Mouse (Mus musculus): Measurements from ENCODE around the gene Zfp385c.

- TF ChIP-seq CTCF (IDR thresholded peaks at IDR 0.05) (no peak), POLR2A (IDR thresholded peaks at IDR 0.05; ENCODE audit: insufficient read depth, low read depth, low read length) (no peak)
Observed at GRCm38 (mm10) chr11:100584561-100584961, 107.7 kb downstream of the Zfp385c start.

All from heart, adult 2 months (tissue).